Mouse (Mus musculus) G1E (cell line): ENCODE data around the gene Rab7.

Experiments used
- CTCF ChIP-seq: IDR thresholded peaks from 2 replicates; pipeline ENCODE4 v1.5.1; 2012; ENCODE audit warnings: low read depth, low read length, inconsistent platforms, mixed read lengths
- TAL1 ChIP-seq: conservative IDR thresholded peaks from 2 replicates; pipeline ENCODE4 v1.6.1; 2012; ENCODE audit warnings: low read depth, low read length, inconsistent platforms, mixed read lengths

DNA sequence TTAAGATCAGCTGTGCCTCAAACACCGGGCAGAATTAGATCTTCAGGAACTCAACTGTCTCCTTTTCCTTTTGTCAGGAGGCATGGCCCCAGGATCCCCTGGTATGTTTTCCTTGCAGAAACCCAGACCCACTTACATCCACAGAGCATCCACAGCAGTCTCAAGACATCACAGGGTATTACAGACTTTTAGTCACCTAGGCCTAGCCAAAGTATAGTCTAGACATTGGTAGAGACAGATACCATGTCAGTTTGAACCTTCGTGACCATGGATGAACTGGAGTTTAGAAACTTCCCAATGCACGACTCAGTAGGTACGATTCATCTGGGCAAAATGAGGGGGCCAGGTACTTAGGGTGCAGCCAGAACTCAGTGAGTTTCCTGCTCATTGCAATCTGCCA, 46.7 kb downstream of the Rab7 start:
- no peak for TF ChIP-seq TAL1
- no peak for TF ChIP-seq CTCF
